Mouse (Mus musculus): Measurements from ENCODE around the gene Camta1. TPM values are rescaled to one million over a fixed set of nuclear protein-coding genes. Genes with fewer than 3 reads are reported as not detected.

The Camta1 gene
- polyA plus RNA-seq, 1 experiment from 2014 or later: 118 TPM

DNA sequence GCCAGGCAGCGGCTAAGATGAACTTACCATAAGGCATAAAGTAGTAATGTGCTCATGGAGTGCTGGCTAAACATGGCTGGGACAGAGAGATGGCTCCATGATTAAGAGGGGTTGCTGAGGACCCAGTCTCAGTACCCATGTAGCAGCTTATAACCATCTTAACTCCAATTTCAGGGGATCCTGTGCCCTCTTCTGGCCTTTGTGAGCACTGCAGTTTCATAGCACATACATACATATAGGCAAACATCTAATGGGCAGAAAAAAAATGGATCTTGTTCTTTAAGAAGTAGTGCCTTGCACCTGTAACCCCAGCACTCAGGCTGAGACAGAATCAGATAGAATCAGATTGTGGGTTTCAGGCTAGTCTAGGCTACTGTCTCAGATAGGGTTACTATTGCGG lies 454.5 kb downstream of the Camta1 start:
- ATAC-seq (ENCODE audit: extremely low read depth, insufficient number of reproducible peaks, low FRiP score, low TSS enrichment): no peak
- 85% methylated on average over 2 of the region's 2 CpGs for WGBS
- Histone ChIP-seq H3K9ac (no peak overlapping the region), H3K36me3 (no peaks in the 10 kb centered on the region), H3K27me3 (replicated peaks) (no peaks in the 10 kb centered on the region), H3K27ac (replicated peaks) (no peak overlapping the region), H3K4me1 (peaks cover 13% of the 10 kb centered on the region), H3K4me2 (no peak overlapping the region), H3K9me3 (no peaks in the 10 kb centered on the region), H3K4me3 (no peak overlapping the region)

DNA sequence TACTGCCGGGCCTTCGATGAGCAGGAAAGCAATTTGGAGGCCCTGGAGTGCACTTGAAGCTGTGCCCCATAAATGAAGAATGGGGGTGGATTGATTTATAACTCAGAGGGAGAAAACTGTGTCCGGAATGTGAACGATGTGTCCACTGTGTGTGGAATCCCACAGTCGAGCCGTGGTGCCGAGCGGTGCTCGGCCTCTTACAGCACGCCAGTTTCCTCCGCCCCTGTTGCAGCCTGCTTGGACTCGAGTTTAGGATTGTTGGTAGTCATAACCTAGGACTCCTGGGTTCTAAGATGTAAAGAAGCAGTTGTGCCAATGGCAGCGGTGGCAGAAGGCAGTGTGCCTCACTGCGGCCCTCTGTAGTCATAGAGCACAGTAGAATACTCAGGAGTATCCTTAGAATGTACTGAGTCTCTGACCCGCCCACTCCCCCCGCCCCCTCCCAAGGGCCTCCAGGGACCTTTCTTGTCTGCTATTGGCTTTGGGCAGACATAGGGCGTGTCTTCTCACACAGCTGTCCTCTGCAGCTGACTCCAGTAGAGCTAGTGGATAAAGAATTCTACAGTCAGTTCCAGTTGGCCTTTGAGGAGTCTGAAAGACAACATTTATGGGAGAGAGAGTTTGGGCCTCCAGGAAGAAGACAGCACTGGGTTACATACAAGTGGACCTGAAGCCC lies 457.0 kb downstream of the Camta1 start:
- ATAC-seq (ENCODE audit: extremely low read depth, insufficient number of reproducible peaks, low FRiP score, low TSS enrichment): no peak
- no peak overlapping the region for H3K4me2 ChIP-seq
- 68% methylated on average over 17 of the region's 17 CpGs for WGBS
- H3K9me3 ChIP-seq: no peaks in the 10 kb centered on the region
- peaks cover 11% of the 10 kb centered on the region for H3K4me1 ChIP-seq
- H3K36me3 ChIP-seq: no peaks in the 10 kb centered on the region
- no peaks in the 10 kb centered on the region for H3K27me3 ChIP-seq (replicated peaks)
- no peak overlapping the region for H3K27ac ChIP-seq (replicated peaks)
- H3K9ac ChIP-seq: no peak overlapping the region
- H3K4me3 ChIP-seq: no peak overlapping the region

DNA sequence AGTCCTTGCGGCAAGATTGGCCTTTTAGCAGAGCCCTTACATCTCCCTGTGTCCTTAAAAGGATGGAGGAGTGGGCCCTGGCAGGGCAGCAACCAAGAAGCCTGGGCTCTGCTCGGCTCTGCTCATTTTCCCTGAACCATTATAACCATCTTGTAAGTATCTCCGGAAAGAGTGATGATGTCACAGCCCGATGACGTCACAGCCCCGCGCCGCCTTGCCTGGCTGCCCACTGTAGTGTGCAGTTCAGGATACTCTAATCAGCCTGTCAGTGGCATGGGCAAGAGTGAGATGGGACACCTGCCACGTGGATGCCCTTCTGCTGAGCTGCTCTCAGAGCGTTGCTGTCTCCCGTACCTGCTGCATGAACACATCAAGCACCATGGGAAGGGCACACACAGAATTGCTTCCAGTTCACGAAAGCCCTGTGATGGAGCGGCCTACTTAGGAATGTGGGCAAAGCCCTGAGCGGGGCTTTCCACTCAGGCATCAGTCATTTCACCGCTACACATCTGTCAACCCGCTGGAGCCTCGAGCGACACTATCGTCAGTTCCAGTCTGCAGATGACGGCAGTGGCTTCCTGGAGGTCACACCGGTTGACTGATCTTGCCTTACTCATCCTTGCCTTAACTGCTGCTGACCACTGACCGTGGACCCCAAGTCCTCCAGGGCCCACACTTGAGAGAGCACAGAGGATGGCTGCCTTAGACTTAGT lies 459.8 kb downstream of the Camta1 start:
- H3K27ac ChIP-seq (replicated peaks): no peak overlapping the region
- no peaks in the 10 kb centered on the region for H3K36me3 ChIP-seq
- peaks cover 11% of the 10 kb centered on the region for H3K4me1 ChIP-seq
- H3K9me3 ChIP-seq: no peaks in the 10 kb centered on the region
- no peak overlapping the region for H3K4me3 ChIP-seq
- H3K9ac ChIP-seq: no peak overlapping the region
- no peak overlapping the region for H3K4me2 ChIP-seq
- H3K27me3 ChIP-seq (replicated peaks): no peaks in the 10 kb centered on the region
- WGBS: 73% methylated on average over 22 of the region's 22 CpGs
- no peak for ATAC-seq (ENCODE audit: extremely low read depth, insufficient number of reproducible peaks, low FRiP score, low TSS enrichment)

DNA sequence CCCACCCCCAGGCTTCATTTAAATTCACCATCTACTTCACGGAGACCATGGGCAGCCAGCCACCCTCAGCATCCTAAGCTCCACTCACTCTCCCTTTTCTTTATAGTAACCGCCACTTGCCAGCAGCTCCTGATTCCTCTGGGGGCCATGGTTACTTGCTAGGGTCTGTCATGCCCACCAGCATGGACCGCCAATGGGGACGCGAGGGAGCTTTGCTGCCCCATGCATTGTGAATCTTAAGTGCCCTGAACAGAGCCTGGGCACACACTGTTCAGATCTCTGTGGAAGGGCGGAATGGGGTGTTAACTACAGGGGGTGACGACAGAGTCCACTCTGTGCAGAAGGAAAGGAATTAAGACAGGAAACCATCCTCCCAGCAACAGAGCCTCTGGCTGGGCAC lies 465.1 kb downstream of the Camta1 start:
- H3K4me1 ChIP-seq: no peaks in the 10 kb centered on the region
- no peak overlapping the region for H3K9ac ChIP-seq
- 81% methylated on average over 7 of the region's 7 CpGs for WGBS
- no peak overlapping the region for H3K4me3 ChIP-seq
- no peaks in the 10 kb centered on the region for H3K36me3 ChIP-seq
- no peak overlapping the region for H3K4me2 ChIP-seq
- no peak overlapping the region for H3K27ac ChIP-seq (replicated peaks)
- H3K9me3 ChIP-seq: no peaks in the 10 kb centered on the region
- peaks cover 5% of the 10 kb centered on the region; the same call in 1 of the 2 replicates for H3K27me3 ChIP-seq (replicated peaks)
- ATAC-seq (ENCODE audit: extremely low read depth, insufficient number of reproducible peaks, low FRiP score, low TSS enrichment): no peak

DNA sequence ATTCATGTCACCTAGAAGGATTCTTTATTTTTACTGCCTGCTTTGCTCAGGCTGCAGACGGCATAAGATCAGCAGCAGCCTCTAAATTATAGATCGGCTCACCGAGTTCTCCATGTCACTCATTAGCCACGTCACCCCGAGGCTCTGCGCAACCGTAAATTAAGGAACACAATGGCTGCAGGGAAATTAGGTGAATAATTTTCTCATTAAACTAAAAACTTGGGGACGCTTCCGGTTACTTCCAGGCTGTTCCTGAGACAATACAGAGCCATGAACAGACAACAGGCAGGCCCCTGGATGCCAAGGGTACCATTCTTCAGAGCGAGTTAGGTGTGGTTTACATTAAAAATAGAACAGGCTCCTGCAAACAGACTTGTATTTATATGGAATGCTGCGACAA lies 472.3 kb downstream of the Camta1 start:
- no peak for ATAC-seq (ENCODE audit: extremely low read depth, insufficient number of reproducible peaks, low FRiP score, low TSS enrichment)
- whole genome bisulfite sequencing: 74% methylated on average over 11 of the region's 11 CpGs
- no peak overlapping the region for H3K27ac ChIP-seq (replicated peaks)

DNA sequence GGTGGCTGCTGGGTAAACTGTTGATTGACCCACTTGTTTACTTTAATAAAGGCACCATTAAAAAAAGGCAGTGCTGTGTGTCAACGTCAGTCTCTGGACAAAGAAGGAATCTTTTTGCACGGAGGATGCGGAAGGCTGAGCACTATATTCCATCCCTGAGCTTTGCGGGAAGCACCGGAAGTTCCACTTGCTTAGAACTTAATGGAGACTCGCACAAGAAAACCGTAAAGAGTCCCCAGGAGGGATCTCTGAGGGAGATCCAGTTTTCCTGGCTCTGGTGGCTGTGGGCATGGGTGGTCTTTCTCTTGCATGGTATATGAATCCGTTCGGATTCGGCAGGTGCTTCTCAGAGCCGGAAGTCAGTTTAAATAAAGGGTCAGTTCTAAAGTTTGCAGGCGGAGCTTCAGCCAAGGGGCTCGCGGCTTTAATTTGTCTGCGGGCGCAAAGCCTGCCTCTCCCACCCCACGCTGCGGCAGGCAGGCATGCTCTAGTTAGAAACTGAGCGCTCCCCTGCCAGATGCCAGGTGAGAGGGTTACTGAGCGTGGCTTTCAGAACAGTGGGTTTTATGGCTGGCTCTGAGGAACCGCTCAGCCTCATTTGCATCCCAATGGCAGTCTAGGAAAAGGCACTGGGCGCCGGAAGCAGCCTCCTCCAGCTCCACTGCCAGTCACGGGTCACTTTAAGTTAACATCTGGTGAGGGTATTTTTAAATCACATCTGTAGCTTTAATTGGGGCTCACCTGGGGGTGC lies 474.8 kb downstream of the Camta1 start:
- under 1% methylated on average over 24 of the region's 24 CpGs for WGBS
- Histone ChIP-seq H3K9me3 (no peaks in the 10 kb centered on the region), H3K27me3 (replicated peaks) (peaks cover 41% of the 10 kb centered on the region), H3K36me3 (no peaks in the 10 kb centered on the region), H3K4me1 (peaks cover 15% of the 10 kb centered on the region), H3K4me2 (peak overlapping the region; percentile 81), H3K27ac (replicated peaks) (no peak overlapping the region), H3K9ac (peak overlapping the region; percentile 77), H3K4me3 (peak overlapping the region; percentile 62)
- no peak for ATAC-seq (ENCODE audit: extremely low read depth, insufficient number of reproducible peaks, low FRiP score, low TSS enrichment)

More for the DNA sequence above, 472.3 kb downstream of the Camta1 start:
- Histone ChIP-seq H3K9ac (no peak overlapping the region), H3K4me1 (peaks cover 15% of the 10 kb centered on the region), H3K27me3 (replicated peaks) (peaks cover 25% of the 10 kb centered on the region), H3K9me3 (no peaks in the 10 kb centered on the region), H3K4me2 (no peak overlapping the region), H3K36me3 (no peaks in the 10 kb centered on the region), H3K4me3 (no peak overlapping the region)

DNA sequence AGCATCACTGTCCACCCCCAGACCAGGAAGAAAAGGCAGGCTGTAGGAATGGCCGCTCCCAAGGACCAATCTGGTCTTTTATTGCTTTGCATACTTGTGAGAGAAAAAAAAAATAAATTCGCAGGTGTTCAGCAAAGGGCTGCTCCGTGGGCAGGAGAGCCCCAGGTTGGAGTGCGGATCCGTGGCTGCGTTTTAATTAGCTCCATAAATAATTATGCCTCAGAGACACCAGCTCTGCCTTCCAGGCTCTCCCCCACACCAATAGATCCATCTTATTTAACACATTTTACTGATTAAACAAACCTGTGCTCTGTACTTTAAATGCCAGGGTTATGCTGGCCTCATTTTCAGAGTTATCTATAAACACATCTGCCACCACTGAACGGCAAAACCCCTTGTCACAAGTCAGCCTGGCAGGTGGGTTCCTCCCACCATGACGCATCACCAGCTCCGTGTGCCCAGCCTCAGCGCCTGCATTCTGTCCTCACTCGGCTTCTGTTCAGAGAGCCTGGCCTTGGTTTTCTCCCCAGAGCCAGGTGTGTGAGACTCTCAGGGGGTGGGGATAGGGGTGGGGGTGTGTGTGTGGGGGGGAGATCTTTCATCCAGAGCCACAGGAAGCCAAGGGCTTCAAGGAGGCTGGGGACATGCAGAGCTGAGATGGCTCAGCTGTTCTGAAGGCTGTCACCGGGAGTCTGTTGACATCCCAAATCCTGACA lies 475.5 kb downstream of the Camta1 start:
- H3K4me1 ChIP-seq: peaks cover 15% of the 10 kb centered on the region
- H3K9me3 ChIP-seq: no peaks in the 10 kb centered on the region
- H3K4me2 ChIP-seq: peak overlapping the region; percentile 81
- no peak for ATAC-seq (ENCODE audit: extremely low read depth, insufficient number of reproducible peaks, low FRiP score, low TSS enrichment)
- H3K9ac ChIP-seq: peak overlapping the region; percentile 77
- no peak overlapping the region for H3K27ac ChIP-seq (replicated peaks)
- H3K4me3 ChIP-seq: peak overlapping the region; percentile 62
- H3K27me3 ChIP-seq (replicated peaks): peaks cover 41% of the 10 kb centered on the region
- WGBS: 17% methylated on average over 12 of the region's 12 CpGs
- H3K36me3 ChIP-seq: no peaks in the 10 kb centered on the region

DNA sequence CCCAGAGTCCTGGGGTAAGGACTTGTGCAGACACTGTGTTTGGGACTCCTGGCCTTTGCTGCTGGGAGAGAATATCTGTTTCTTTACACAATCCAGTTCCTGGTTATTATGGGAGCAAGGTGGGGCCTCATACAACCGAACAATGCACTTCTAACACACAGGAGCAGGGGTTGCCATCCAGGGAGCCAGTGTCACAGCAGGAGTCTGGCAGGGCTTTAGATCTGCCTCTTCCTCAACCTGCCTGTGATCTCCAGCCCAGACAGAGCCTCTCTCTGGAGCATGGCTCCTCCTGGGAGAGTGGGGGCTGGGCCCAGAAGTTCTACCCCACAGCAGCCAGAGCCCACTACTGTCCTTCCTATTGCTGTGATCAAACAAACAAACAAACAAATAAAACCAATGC lies 483.9 kb downstream of the Camta1 start:
- H3K4me1 ChIP-seq: no peaks in the 10 kb centered on the region
- ATAC-seq (ENCODE audit: extremely low read depth, insufficient number of reproducible peaks, low FRiP score, low TSS enrichment): no peak

DNA sequence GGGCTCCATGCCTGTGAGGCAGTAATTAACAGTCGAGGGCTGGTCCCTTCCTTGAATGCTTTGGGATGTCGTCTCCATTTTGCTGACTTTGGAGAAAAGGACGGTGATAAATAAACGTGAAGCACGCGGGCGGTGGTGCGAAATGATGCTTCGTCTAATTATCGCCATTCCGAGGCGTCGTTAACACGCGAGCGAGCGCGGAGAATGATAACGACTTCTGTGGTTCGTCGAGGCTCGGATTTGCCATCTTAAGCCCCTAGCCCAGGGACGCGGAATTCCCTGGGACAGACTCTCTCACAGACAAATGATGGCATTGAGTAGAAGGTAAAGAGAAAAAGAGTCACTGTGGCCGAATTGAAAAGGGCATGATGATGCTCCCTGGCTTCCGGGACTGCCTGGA lies 485.4 kb downstream of the Camta1 start:
- Histone ChIP-seq H3K27ac (replicated peaks) (no peak overlapping the region), H3K9me3 (no peaks in the 10 kb centered on the region), H3K4me3 (no peak overlapping the region), H3K9ac (no peak overlapping the region), H3K27me3 (replicated peaks) (no peaks in the 10 kb centered on the region), H3K36me3 (no peaks in the 10 kb centered on the region), H3K4me2 (no peak overlapping the region), H3K4me1 (no peaks in the 10 kb centered on the region)
- 81% methylated on average over 26 of the region's 26 CpGs for WGBS
- no peak for ATAC-seq (ENCODE audit: extremely low read depth, insufficient number of reproducible peaks, low FRiP score, low TSS enrichment)

More for the DNA sequence above, 483.9 kb downstream of the Camta1 start:
- H3K4me3 ChIP-seq: no peak overlapping the region
- no peak overlapping the region for H3K9ac ChIP-seq
- H3K36me3 ChIP-seq: no peaks in the 10 kb centered on the region
- WGBS: 48% methylated on average over 1 of the region's 1 CpGs
- H3K9me3 ChIP-seq: no peaks in the 10 kb centered on the region
- H3K4me2 ChIP-seq: no peak overlapping the region
- H3K27me3 ChIP-seq (replicated peaks): peaks cover 5% of the 10 kb centered on the region; the same call in 1 of the 2 replicates
- H3K27ac ChIP-seq (replicated peaks): no peak overlapping the region

DNA sequence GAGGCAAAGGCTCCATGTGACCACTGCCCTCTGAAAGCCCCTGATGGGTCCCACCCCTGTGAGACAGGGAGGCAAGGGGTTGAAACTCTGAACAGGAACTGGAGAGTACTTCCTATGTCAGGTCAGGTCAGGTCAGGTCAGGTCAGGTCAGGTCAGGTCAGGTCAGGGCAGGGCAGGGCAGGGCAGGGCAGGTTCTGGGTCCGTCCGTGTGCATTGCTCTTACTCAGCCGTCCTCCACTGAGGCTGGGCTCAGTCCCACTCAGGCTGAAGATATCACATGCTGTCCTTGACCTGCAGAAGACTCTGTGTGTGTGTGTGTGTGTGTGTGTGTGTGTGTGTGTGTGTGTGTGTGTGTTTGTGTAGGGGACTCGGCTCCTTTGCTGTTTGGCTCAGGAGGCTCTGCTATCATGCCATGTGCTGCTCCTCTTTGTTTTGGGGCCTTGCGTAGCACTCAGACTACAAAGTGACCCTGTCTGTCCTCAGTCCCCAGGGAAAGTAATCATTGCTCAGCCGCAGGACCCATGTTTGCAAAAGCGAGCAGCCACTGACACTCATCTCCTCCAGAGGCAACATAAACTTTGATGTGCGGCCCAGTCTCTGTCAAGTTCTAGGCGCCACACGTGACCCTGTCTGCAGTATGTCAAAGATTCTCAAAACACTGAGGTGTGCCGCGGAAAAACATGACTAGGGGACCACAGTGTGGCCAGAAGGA lies 488.7 kb downstream of the Camta1 start:
- Histone ChIP-seq H3K36me3 (no peaks in the 10 kb centered on the region), H3K9ac (no peak overlapping the region), H3K4me1 (no peaks in the 10 kb centered on the region), H3K4me2 (no peak overlapping the region), H3K27me3 (replicated peaks) (no peaks in the 10 kb centered on the region), H3K9me3 (no peaks in the 10 kb centered on the region), H3K4me3 (no peak overlapping the region), H3K27ac (replicated peaks) (no peak overlapping the region)
- 68% methylated on average over 11 of the region's 12 CpGs for WGBS
- no peak for ATAC-seq (ENCODE audit: extremely low read depth, insufficient number of reproducible peaks, low FRiP score, low TSS enrichment)
